Mouse (Mus musculus) forebrain, embryonic 14.5 days (tissue): Measurements from ENCODE around the gene Clstn3. TPM values are rescaled to one million over a fixed set of nuclear protein-coding genes. Genes with fewer than 3 reads are reported as not detected.
A peak's percentile ranks its signal among the peaks of the same experiment; 100 is the strongest.
"Not testable (repeated sequence)": the region's sequence is repeated elsewhere in the genome, so short reads cannot be mapped to it uniquely, and the experiment has no call there.

Source experiments
- ATAC-seq: fragments of 200-750 bp; cut with Nextera tagmentation; 2 replicates; pipeline ENCODE4 v1.8.0; 2017; ENCODE audit warnings: mild to moderate bottlenecking, moderate library complexity
- DNase-seq: peaks from one replicate; pipeline ENCODE4 v3.0.0-alpha.2; 2015; ENCODE audit warnings: low spot score
- H3K27ac ChIP-seq: fragments of 300-500 bp; sonication (generic); 2 replicates; pipeline ENCODE4 v1.5.1; 2014; ENCODE audit warnings: low read depth, mild to moderate bottlenecking, control low read depth, low read length, moderate library complexity
- H3K27me3 ChIP-seq: fragments of 300-500 bp; sonication (generic); replicated peaks from 2 replicates; pipeline ENCODE4 v1.6.1; 2014; ENCODE audit warnings: low read length, control low read depth, mixed read lengths; ENCODE audit not compliant: control insufficient read depth, insufficient read depth
- H3K36me3 ChIP-seq: fragments of 300-500 bp; sonication (generic); 2 replicates; pipeline ENCODE4 v1.6.1; 2014; ENCODE audit warnings: low read length, control low read depth; ENCODE audit not compliant: control insufficient read depth, insufficient read depth
- H3K4me1 ChIP-seq: fragments of 300-500 bp; sonication (generic); 2 replicates; pipeline ENCODE4 v1.6.1; 2014; ENCODE audit warnings: antibody characterized with exemption, low read length, control low read depth; ENCODE audit not compliant: control insufficient read depth, insufficient read depth
- H3K4me2 ChIP-seq: fragments of 300-500 bp; sonication (generic); 2 replicates; pipeline ENCODE4 v1.6.1; 2014; ENCODE audit warnings: mild to moderate bottlenecking, control low read depth, low read length
- H3K4me3 ChIP-seq: fragments of 300-500 bp; sonication (generic); 2 replicates; pipeline ENCODE4 v1.5.1; 2014; ENCODE audit warnings: low read depth, low read length, control low read depth
- H3K9ac ChIP-seq: fragments of 300-500 bp; sonication (generic); 2 replicates; pipeline ENCODE4 v1.6.1; 2014; ENCODE audit warnings: mild to moderate bottlenecking, low read length, control low read depth, moderate library complexity
- H3K9me3 ChIP-seq: fragments of 300-500 bp; sonication (generic); replicated peaks from 2 replicates; pipeline ENCODE4 v1.6.1; 2016; ENCODE audit warnings: low read length, control low read depth, mixed read lengths; ENCODE audit not compliant: control insufficient read depth
- WGBS: fragments of 180-500 bp; shearing (Covaris S2); extraction: QIAGEN DNeasy Blood & Tissue Kit; methylation state at CpG from one replicate; pipeline ENCODE4 v1.1.7; 2014; 5-methylcytosine and 5-hydroxymethylcytosine counted together
- polyA plus RNA-seq: library from polyadenylated mRNA; unstranded; fragments of >200 nt; fragmentation: Nextera tagmentation; extraction: Ambion mirVana; gene quantifications from 2 replicates; pipeline ENCODE4 v1.2.1, GENCODE M21; 2014

Gene Clstn3
- polyA plus RNA-seq, 1 experiment from 2014 or later, result 34.1 TPM

- WGBS, result 73% methylated on average over 3 of the region's 3 CpGs
- H3K4me2 ChIP-seq, result no peak overlapping the region
- 0 out of 2 replicates have a peak, but pooled peaks cover 9% of the 10 kb centered on the region for H3K36me3 ChIP-seq
- H3K9me3 ChIP-seq, result no peaks in the 10 kb centered on the region
- H3K27me3 ChIP-seq, result no peaks in the 10 kb centered on the region
- no peak overlapping the region for H3K4me3 ChIP-seq
- no peak overlapping the region for H3K27ac ChIP-seq
- no peak for ATAC-seq
- DNase-seq, result no peak
- no peaks in the 10 kb centered on the region for H3K4me1 ChIP-seq
- no peak overlapping the region for H3K9ac ChIP-seq
Measured at GRCm38 (mm10) chr6:124430379-124430778, 34.2 kb downstream of the Clstn3 start.

DNA sequence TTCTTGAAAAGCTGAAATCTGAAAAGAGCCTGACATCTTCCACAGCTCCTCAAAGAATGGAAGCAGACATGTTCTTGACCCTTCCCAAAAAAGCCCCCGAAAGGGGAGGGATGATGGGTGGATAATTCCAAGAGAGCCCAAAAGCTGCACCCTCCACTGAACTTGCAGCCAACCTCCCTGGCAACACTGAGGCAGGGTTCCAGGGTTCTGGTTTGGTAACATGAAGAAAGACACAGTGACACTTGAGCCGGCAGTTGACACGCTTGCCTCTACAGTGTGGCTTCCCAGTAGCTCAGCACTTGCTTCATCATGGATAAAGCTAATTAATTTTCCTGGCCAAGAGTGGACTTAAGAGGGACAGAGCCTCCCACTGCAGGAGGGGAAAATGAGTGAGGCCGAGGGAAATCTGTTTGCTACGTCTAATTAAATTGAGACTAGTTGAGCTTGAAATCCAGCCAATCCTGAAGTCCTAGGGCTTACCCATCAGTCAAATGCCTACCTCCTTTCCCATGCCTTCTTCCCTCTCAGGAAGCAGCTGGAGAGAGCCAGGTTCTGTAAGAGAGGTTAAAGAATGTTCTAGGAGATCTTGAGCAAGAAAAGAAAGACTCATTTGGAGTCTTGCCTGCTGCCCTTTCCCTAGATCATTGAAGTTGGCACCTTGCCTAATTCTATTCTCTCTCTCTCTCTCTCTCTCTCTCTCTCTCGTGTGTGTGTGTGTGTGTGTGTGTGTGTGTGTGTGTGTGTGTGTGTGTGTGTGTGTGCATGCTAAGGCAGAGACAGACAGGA is 36.6 kb downstream of the Clstn3 start:
- Histone ChIP-seq H3K36me3 (0 out of 2 replicates have a peak, but pooled peaks cover 8% of the 10 kb centered on the region), H3K27ac (no peak overlapping the region), H3K27me3 (no peaks in the 10 kb centered on the region), H3K9ac (no peak overlapping the region), H3K4me1 (no peaks in the 10 kb centered on the region), H3K9me3 (no peaks in the 10 kb centered on the region), H3K4me3 (no peak overlapping the region), H3K4me2 (no peak overlapping the region)
- ATAC-seq, result peak; percentile 43; the same call in 1 of the 2 replicates
- peak; percentile 55 for DNase-seq
- WGBS, result 38% methylated on average over 5 of the region's 6 CpGs

- 88% methylated on average over 7 of the region's 7 CpGs for WGBS
- no peak for ATAC-seq
- no peak overlapping the region for H3K27ac ChIP-seq
Measured at GRCm38 (mm10) chr6:124427289-124427688, 37.3 kb downstream of the Clstn3 start.

DNA sequence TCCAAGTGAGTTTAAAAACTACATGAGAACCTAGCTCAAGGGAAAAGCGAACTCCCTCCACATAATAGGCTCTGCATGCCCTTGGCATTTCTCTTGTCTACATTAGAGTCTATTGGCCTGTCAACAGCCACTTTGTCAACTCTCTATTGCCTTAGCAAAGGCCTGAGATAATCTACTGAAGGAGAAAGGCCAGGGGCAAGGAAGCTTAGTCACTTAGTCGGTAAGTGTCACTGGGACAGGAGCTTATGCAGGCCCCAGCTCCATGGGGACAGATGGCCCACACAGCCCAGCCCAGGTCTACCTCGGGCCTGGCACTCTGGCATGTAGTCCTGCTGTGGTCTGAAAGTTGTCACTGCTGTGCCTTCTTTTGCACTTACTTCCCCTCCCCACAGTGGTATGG is 38.0 kb downstream of the Clstn3 start:
- H3K36me3 ChIP-seq, result 0 out of 2 replicates have a peak, but pooled peaks cover 3% of the 10 kb centered on the region
- WGBS, result 80% methylated on average over 3 of the region's 3 CpGs
- ATAC-seq (no peak), DNase-seq (no peak)
- H3K4me2 ChIP-seq, result no peak overlapping the region
- no peak overlapping the region for H3K27ac ChIP-seq
- no peak overlapping the region for H3K4me3 ChIP-seq
- H3K4me1 ChIP-seq, result no peaks in the 10 kb centered on the region
- no peaks in the 10 kb centered on the region for H3K9me3 ChIP-seq
- no peaks in the 10 kb centered on the region for H3K27me3 ChIP-seq
- no peak overlapping the region for H3K9ac ChIP-seq

More at GRCm38 (mm10) chr6:124427289-124427688, 37.3 kb downstream of the Clstn3 start:
- H3K9ac ChIP-seq, result no peak overlapping the region
- no peaks in the 10 kb centered on the region for H3K4me1 ChIP-seq
- no peaks in the 10 kb centered on the region for H3K9me3 ChIP-seq
- no peak overlapping the region for H3K4me3 ChIP-seq
- no peaks in the 10 kb centered on the region for H3K27me3 ChIP-seq
- 0 out of 2 replicates have a peak, but pooled peaks cover 8% of the 10 kb centered on the region for H3K36me3 ChIP-seq
- no peak for DNase-seq
- no peak overlapping the region for H3K4me2 ChIP-seq

GRCm38 (mm10) chr6:124425523-124425922 is 39.1 kb downstream of the Clstn3 start:
- Histone ChIP-seq H3K4me1 (no peaks in the 10 kb centered on the region), H3K9me3 (no peaks in the 10 kb centered on the region), H3K9ac (no peak overlapping the region), H3K4me2 (no peak overlapping the region), H3K36me3 (no peaks in the 10 kb centered on the region), H3K4me3 (no peak overlapping the region), H3K27ac (no peak overlapping the region), H3K27me3 (no peaks in the 10 kb centered on the region)
- WGBS, result 80% methylated on average over 6 of the region's 6 CpGs
- DNase-seq (no peak), ATAC-seq (no peak)

DNA sequence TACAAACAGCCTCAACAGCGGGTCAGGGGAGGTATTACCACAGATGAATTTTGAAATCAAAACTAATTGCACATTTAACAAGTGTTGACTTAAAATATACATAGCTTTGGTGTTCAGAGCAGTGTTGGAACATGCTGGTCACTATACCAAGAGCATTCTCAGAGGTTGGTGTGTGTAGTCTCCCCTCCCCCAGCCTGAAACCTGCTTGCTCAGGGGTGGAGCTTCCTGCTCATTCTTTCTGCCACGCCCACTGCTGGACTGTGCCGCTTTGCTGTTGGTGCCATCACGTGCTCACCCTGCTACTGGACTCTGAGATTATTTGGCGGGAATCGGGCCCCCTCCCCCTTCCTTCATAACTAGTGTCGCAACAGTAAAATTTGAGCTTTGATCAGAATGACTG is 39.6 kb downstream of the Clstn3 start:
- H3K9ac ChIP-seq, H3K36me3 ChIP-seq, H3K27me3 ChIP-seq, H3K4me3 ChIP-seq, DNase-seq, H3K4me1 ChIP-seq, H3K9me3 ChIP-seq, H3K4me2 ChIP-seq, ATAC-seq, H3K27ac ChIP-seq: not testable (repeated sequence)
- 64% methylated on average over 7 of the region's 7 CpGs for WGBS

DNA sequence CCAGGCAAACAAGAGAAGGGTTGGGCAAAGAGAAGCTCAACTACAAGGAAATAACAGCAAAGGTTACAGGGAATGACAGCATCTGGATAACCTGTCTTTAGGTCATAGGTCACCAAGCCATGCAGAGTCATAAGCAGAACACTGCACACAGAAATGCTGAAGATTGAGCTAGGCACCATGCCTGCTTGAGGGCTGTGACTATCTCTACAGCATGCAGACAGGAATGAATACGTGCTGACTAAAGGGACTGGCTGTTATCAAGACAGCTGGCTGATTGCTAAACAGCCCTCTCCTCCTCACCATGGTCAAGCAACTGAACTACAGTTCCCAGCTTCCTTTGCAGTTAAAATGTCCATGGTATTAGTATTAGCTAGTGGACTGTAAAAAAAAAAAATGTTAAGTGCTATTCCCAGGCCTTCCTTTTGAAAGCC is 40.5 kb downstream of the Clstn3 start:
- Histone ChIP-seq H3K9me3 (no peaks in the 10 kb centered on the region), H3K9ac (no peak overlapping the region), H3K27ac (no peak overlapping the region), H3K4me2 (no peak overlapping the region), H3K4me1 (no peaks in the 10 kb centered on the region), H3K27me3 (no peaks in the 10 kb centered on the region), H3K36me3 (no peaks in the 10 kb centered on the region), H3K4me3 (no peak overlapping the region)
- DNase-seq (no peak), ATAC-seq (no peak)
- 74% methylated on average over 1 of the region's 1 CpGs for WGBS

DNA sequence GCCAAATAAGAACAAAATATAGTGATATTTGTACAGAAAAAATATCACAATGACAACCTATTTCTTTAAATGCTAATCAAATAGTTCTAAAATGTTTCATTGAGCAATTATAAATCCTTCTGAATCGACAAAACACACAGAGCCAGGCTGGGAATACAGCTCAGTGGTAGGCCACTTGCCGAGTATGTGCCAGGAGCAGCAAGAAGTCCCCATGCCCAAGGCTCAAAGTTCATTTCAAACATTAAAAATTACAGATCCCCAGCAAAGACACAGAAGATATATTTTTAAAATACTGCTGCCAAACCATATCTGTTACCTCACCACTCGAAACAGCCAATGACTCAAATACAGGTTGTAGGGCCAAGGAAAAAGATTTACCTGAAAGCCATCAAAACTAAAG is 45.9 kb downstream of the Clstn3 start:
- 93% methylated on average over 3 of the region's 3 CpGs for WGBS
- no peaks in the 10 kb centered on the region for H3K36me3 ChIP-seq
- H3K4me3 ChIP-seq, result no peak overlapping the region
- no peak overlapping the region for H3K27ac ChIP-seq
- ATAC-seq (no peak), DNase-seq (no peak)
- H3K9me3 ChIP-seq, result no peaks in the 10 kb centered on the region
- no peak overlapping the region for H3K9ac ChIP-seq
- peaks cover 4% of the 10 kb centered on the region; the same call in 1 of the 2 replicates for H3K4me1 ChIP-seq
- no peak overlapping the region for H3K4me2 ChIP-seq
- H3K27me3 ChIP-seq, result no peaks in the 10 kb centered on the region
